Mouse (Mus musculus) ES-E14 (cell line): ENCODE data around the gene Ddc. TPM values are rescaled to one million over a fixed set of nuclear protein-coding genes. Genes with fewer than 3 reads are reported as not detected.

Experiments used
- DNase-seq: peaks from one replicate; pipeline ENCODE4 v3.0.0-alpha.2; 2013; ENCODE audit warnings: low read depth, low spot score
- H3K27ac ChIP-seq: 2 replicates; pipeline ENCODE4 v1.5.1; 2012; ENCODE audit warnings: low read depth, mild to moderate bottlenecking, low read length, moderate library complexity, mixed read lengths; ENCODE audit not compliant: poor library complexity, insufficient read depth, severe bottlenecking
- H3K36me3 ChIP-seq: 2 replicates; pipeline ENCODE4 v1.6.1; 2012; ENCODE audit warnings: mild to moderate bottlenecking, low read length, moderate library complexity, mixed read lengths; ENCODE audit not compliant: control insufficient read depth, poor library complexity, insufficient read depth, severe bottlenecking
- H3K4me1 ChIP-seq, 2 experiments: fragments of 150-350 bp in 1 of 2; sonication (generic) in 1 of 2; 2 replicates each; pipeline ENCODE4 v1.6.1; 2012; ENCODE audit warnings: low read length in 2 of 2, mild to moderate bottlenecking in 1 of 2, mixed read lengths in 1 of 2; ENCODE audit not compliant: control insufficient read depth in 2 of 2, insufficient read depth in 2 of 2, poor library complexity in 1 of 2
- H3K4me3 ChIP-seq, 2 experiments: fragments of 150-350 bp in 1 of 2; sonication (generic) in 1 of 2; 2 replicates each; pipeline ENCODE4 v1.5.1; 2012; ENCODE audit warnings: low read length in 2 of 2, low read depth in 1 of 2, mild to moderate bottlenecking in 1 of 2, mixed read lengths in 1 of 2; ENCODE audit not compliant: insufficient read depth in 1 of 2, poor library complexity in 1 of 2, severe bottlenecking in 1 of 2
- H3K9ac ChIP-seq: 2 replicates; pipeline ENCODE4 v1.6.1; 2012; ENCODE audit warnings: low read depth, mild to moderate bottlenecking, low read length, mixed read lengths; ENCODE audit not compliant: poor library complexity, insufficient read depth, severe bottlenecking
- H3K9me3 ChIP-seq: fragments of 150-350 bp; sonication (generic); 2 replicates; pipeline ENCODE4 v1.6.1; 2012; ENCODE audit warnings: low read depth, mild to moderate bottlenecking, low read length; ENCODE audit not compliant: control insufficient read depth, insufficient read depth
- CHD2 ChIP-seq: IDR thresholded peaks from 2 replicates; pipeline ENCODE4 v1.6.1; 2014; ENCODE audit warnings: mild to moderate bottlenecking, low read depth, low read length, inconsistent platforms
- HCFC1 ChIP-seq: IDR thresholded peaks from 2 replicates; pipeline ENCODE4 v1.6.1; 2012; ENCODE audit warnings: low read length, inconsistent platforms, borderline replicate concordance; ENCODE audit not compliant: insufficient read depth
- MAFK ChIP-seq: IDR thresholded peaks from 2 replicates; pipeline ENCODE4 v1.6.1; 2014; ENCODE audit warnings: mild to moderate bottlenecking, low read depth, low read length, inconsistent platforms; ENCODE audit not compliant: insufficient read depth
- ZC3H11A ChIP-seq: IDR thresholded peaks from 2 replicates; pipeline ENCODE4 v1.6.1; 2012; ENCODE audit warnings: low read depth, mild to moderate bottlenecking, inconsistent platforms, low read length, borderline replicate concordance
- ZNF384 ChIP-seq: IDR thresholded peaks from 2 replicates; pipeline ENCODE4 v1.6.1; 2012; ENCODE audit warnings: low read depth, low read length, inconsistent platforms
- in situ Hi-C, 2 experiments: fragments of 600-800 bp; cut with MboI; formaldehyde crosslinking; loops; one replicate each; pipeline ENCODE4 v1.15.1; 2025; ENCODE audit warnings: low sequenced_read_pairs in 2 of 2, inconsistent platforms in 1 of 2; ENCODE audit not compliant: unreplicated experiment in 2 of 2
- total RNA-seq: library from RNA; depleted of rRNA; stranded (reverse); fragments of 300-350 nt; gene quantifications from 2 replicates; pipeline ENCODE4 v1.2.3, GENCODE M21; 2012

Ddc gene
- total RNA-seq, 1 experiment, result 29.1 TPM

DNA sequence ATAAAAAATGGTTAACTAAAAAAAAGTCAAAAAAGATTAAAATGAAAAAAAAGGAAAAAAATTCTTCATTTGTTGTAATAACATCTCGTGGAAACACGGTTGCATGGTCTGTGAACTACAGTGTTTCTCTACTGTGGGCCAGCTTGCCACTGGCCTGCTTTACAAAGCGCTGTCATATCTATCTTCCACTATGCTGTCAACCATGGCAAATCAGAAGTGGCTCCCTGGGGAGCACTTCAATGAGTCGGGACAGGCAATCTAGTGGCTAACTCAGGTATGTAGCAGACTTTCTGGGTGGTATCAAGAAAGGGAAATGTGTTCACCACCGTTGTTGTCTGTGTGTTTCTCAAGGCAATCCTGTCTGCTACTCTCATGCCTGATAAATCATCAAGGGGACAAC is 33.7 kb upstream of the Ddc start:
- DNase-seq, result no peak
- in situ Hi-C loops, result no loop called here
- TF ChIP-seq CHD2, result no peak
- TF ChIP-seq HCFC1, result no peak
- no peak for TF ChIP-seq ZC3H11A
- Histone ChIP-seq H3K9me3 (no peaks in the 10 kb centered on the region), H3K27ac (no peak overlapping the region), H3K9ac (no peak overlapping the region), H3K4me1 (no peaks in the 10 kb centered on the region), H3K36me3 (peaks cover 16% of the 10 kb centered on the region; the same call in 1 of the 2 replicates), H3K4me3 (no peak overlapping the region)

DNA sequence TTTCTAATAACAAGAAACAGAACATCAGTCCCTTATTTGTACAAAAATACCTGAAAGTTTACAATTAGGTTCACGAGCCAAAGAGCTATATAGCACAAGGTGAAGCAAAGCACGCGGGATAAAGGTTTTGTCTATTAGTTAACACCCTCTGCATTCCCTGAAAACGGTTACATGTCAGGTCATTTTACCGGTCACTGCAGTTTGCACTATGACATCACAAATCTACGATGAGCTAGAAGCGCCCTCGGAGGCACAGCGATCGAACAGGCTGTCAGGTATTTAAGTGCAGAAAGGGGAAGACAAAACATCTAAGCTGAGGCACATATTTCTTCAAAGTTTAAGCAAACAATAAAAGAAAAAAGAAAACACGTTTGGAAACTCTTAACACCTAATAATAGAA is 32.6 kb upstream of the Ddc start:
- Histone ChIP-seq H3K36me3 (peaks cover 13% of the 10 kb centered on the region; the same call in 1 of the 2 replicates), H3K9me3 (no peaks in the 10 kb centered on the region), H3K27ac (no peak overlapping the region), H3K9ac (no peak overlapping the region), H3K4me3 (no peak overlapping the region), H3K4me1 (no peaks in the 10 kb centered on the region)
- no peak for DNase-seq
- no peak for TF ChIP-seq CHD2
- TF ChIP-seq ZC3H11A, result no peak
- no peak for TF ChIP-seq MAFK
- no peak for TF ChIP-seq ZNF384
- no peak for TF ChIP-seq HCFC1
- in situ Hi-C loops, result no loop called here

DNA sequence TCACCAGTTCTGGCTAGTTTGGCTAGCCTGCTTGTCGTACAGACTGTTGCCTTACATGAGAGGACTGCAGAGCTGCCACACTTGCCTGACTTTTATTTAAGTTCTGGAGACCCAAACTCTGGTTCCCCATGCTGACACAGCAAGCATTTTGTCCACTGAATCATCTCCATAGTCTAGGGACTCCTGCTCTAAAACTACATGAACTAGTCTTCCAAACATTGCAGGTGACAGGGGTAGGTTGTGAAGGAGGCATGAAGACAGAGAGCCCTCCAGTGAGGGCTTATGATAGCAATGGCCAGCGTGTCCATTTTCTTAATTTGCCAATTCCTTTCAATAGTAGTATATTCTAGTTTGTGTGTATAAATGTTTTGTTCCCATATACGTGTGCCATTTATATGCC is 31.1 kb upstream of the Ddc start:
- Histone ChIP-seq H3K27ac (no peak overlapping the region), H3K4me3 (no peak overlapping the region), H3K4me1 (peaks cover under 1 to 2% of the 10 kb centered on the region in 2 experiments; a peak in 2 of 4 replicates), H3K36me3 (peaks cover 8% of the 10 kb centered on the region; the same call in 1 of the 2 replicates), H3K9me3 (no peaks in the 10 kb centered on the region), H3K9ac (no peak overlapping the region)
- TF ChIP-seq ZNF384 (no peak), MAFK (no peak), ZC3H11A (no peak), CHD2 (no peak), HCFC1 (no peak)
- in situ Hi-C loops, result no loop called here
- DNase-seq, result no peak

DNA sequence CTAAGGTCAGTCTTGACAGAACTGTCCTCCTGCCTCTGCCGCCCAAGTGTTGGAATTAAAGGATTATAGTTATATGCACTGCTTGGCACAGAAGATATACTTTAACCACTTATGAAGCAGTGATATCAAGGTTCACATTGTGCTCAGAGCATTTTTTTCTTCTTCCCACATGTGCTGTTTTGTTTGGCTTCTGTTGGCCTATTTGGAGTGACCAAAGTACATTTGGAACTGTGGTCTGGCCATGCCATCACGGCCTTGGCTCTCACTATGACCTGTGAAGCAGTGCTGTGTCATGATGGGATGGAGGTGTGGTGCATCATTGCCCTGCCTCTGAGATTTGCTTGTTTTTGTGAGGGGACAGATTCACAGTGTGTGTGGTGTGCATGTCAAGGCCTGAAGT is 30.6 kb upstream of the Ddc start:
- Histone ChIP-seq H3K27ac (no peak overlapping the region), H3K9ac (no peak overlapping the region), H3K4me3 (no peak overlapping the region), H3K9me3 (no peaks in the 10 kb centered on the region), H3K36me3 (peaks cover 6% of the 10 kb centered on the region; the same call in 1 of the 2 replicates), H3K4me1 (peaks cover 3 to 4% of the 10 kb centered on the region in 2 experiments; a peak in 2 of 4 replicates)
- DNase-seq, result no peak
- no peak for TF ChIP-seq CHD2
- no peak for TF ChIP-seq MAFK
- in situ Hi-C loops, result no loop called here

DNA sequence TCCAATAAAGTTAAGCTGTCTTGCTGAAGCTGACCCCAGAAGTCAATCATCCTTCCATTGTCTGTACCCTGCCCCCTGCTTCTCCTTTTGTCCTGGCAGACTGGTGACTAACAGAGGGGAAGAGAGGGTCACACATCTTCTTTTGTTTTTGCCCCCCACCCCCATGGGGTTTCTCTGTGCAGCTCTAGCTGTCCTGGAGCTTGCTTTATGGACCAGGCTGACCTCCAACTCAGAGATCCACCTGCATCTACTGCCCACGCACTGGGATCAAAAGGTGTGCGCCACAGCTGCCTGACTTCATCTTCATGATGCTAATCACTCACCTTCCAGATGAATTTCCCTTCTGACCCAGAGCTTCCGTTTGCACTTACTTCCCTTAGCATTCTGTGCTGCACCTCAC is 26.0 kb upstream of the Ddc start:
- TF ChIP-seq MAFK (no peak), ZC3H11A (no peak), HCFC1 (no peak), CHD2 (no peak)
- peaks cover 5 to 8% of the 10 kb centered on the region in 2 experiments; a peak in 3 of 4 replicates for H3K4me1 ChIP-seq
- no peak overlapping the region for H3K4me3 ChIP-seq
- H3K9me3 ChIP-seq, result no peaks in the 10 kb centered on the region
- no peak overlapping the region for H3K9ac ChIP-seq
- H3K27ac ChIP-seq, result no peak overlapping the region
- DNase-seq, result no peak
- in situ Hi-C loops, result no loop called here
- H3K36me3 ChIP-seq, result no peaks in the 10 kb centered on the region
